Mouse (Mus musculus) heart, embryonic 12.5 days (tissue): ENCODE data around the gene Mki67. TPM values are rescaled to one million over a fixed set of nuclear protein-coding genes. Genes with fewer than 3 reads are reported as not detected.

Source experiments
- ATAC-seq: fragments of 200-750 bp; cut with Nextera tagmentation; 2 replicates; pipeline ENCODE4 v1.8.0; 2017; ENCODE audit warnings: moderate TSS enrichment, moderate library complexity; ENCODE audit not compliant: insufficient number of reproducible peaks, low FRiP score
- H3K27ac ChIP-seq: fragments of 300-500 bp; sonication (generic); 2 replicates; pipeline ENCODE4 v1.5.1; 2016; ENCODE audit warnings: mild to moderate bottlenecking, moderate library complexity; ENCODE audit not compliant: poor library complexity, severe bottlenecking
- H3K27me3 ChIP-seq: fragments of 300-500 bp; sonication (generic); replicated peaks from 2 replicates; pipeline ENCODE4 v1.6.1; 2016; ENCODE audit warnings: mild to moderate bottlenecking, moderate library complexity
- H3K36me3 ChIP-seq: fragments of 300-500 bp; sonication (generic); 2 replicates; pipeline ENCODE4 v1.6.1; 2016; ENCODE audit warnings: mild to moderate bottlenecking, moderate library complexity
- H3K4me1 ChIP-seq: fragments of 300-500 bp; sonication (generic); replicated peaks from 2 replicates; pipeline ENCODE4 v1.6.1; 2016; ENCODE audit warnings: mild to moderate bottlenecking
- H3K4me2 ChIP-seq: fragments of 300-500 bp; sonication (generic); 2 replicates; pipeline ENCODE4 v1.6.1; 2016; ENCODE audit warnings: mild to moderate bottlenecking, moderate library complexity
- H3K4me3 ChIP-seq: fragments of 300-500 bp; sonication (generic); 2 replicates; pipeline ENCODE4 v1.5.1; 2016; ENCODE audit warnings: mild to moderate bottlenecking
- H3K9ac ChIP-seq: fragments of 300-500 bp; sonication (generic); 2 replicates; pipeline ENCODE4 v1.6.1; 2016; ENCODE audit warnings: mild to moderate bottlenecking, moderate library complexity
- H3K9me3 ChIP-seq: fragments of 300-500 bp; sonication (generic); replicated peaks from 2 replicates; pipeline ENCODE4 v1.6.1; 2016; ENCODE audit warnings: mild to moderate bottlenecking, moderate library complexity
- WGBS: fragments of 180-500 bp; shearing (Covaris S2); methylation state at CpG from one replicate; pipeline ENCODE4 v1.1.7; 2016; 5-methylcytosine and 5-hydroxymethylcytosine counted together
- polyA plus RNA-seq: library from polyadenylated mRNA; unstranded; fragments of >200 nt; fragmentation: Nextera tagmentation; extraction: Ambion mirVana; gene quantifications from 2 replicates; pipeline ENCODE4 v1.2.1, GENCODE M21; 2016

The Mki67 gene
- polyA plus RNA-seq, 1 experiment from 2014 or later, result 39.2 TPM

DNA sequence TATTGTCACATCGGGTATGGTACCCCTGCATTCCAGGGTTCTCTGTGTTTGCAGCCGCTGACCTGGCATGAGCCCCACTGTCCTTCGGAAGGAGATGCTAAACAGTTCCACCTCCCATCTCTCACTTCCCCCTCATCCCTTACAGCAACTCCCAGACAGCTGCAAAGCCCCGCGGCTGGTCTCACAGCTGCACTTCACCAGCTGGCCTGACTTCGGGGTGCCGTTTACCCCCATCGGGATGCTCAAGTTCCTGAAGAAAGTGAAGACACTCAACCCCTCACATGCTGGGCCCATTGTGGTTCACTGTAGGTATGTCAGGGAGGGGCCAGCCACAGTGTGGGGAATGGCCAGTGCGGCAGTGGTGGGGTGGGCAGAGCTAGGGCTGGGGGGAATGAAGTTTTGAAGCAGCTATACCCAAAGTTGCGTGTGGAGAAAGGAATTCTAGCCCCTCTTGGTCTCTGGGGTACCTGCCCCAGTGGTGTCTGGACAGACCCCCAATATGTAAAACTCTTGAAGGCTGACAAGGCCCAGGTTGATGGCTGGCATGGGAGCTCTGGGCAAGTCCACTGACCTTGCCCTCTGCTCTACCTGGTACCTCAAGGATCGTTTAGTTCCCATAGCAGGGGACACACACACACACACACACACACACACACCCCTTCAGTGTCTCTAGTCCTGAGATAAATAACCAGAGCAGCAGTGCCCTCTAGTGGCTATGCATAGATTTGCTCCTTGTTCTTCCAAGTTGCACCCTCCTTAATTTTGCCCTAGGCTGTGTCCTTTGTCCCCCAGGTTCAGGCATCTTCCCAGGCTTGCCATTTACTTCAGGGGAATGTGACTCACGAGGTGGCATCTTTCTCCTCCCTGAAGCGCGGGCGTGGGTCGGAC, 47.1 kb downstream of the Mki67 start:
- no peaks in the 10 kb centered on the region for H3K4me1 ChIP-seq
- no peak overlapping the region for H3K4me3 ChIP-seq
- no peak for ATAC-seq
- no peak overlapping the region for H3K9ac ChIP-seq
- no peaks in the 10 kb centered on the region for H3K9me3 ChIP-seq
- H3K4me2 ChIP-seq, result no peak overlapping the region
- peaks cover 18% of the 10 kb centered on the region; the same call in 1 of the 2 replicates for H3K27me3 ChIP-seq
- no peak overlapping the region for H3K27ac ChIP-seq
- WGBS, result 38% methylated on average over 16 of the region's 16 CpGs
- no peaks in the 10 kb centered on the region for H3K36me3 ChIP-seq

DNA sequence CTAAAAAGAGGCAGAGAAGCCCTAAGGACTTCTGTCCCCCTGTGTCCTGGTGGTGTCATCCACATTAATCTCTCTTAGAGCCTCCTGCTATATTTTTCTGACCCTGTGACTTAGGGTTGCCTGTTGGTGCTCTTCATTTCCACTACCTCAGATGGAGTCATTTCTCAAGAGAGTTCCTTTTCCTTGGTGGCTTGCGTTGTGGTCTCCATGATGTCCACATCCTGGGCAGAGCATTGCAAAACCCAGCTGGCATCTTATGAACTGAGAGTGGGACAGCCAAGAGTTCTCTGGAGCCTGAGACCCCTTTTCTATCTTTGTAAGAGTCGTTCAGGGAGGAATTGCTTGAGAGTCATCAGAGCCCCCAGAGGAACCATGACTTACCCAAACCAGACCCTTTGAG, 49.8 kb downstream of the Mki67 start:
- Histone ChIP-seq H3K27me3 (peaks cover 18% of the 10 kb centered on the region; the same call in 1 of the 2 replicates), H3K9me3 (no peaks in the 10 kb centered on the region), H3K4me1 (no peaks in the 10 kb centered on the region; the same call in 1 of the 2 replicates), H3K4me3 (no peak overlapping the region), H3K36me3 (0 out of 2 replicates have a peak, but pooled peaks cover 3% of the 10 kb centered on the region), H3K4me2 (no peak overlapping the region), H3K27ac (no peak overlapping the region), H3K9ac (no peak overlapping the region)
- WGBS, result 90% methylated on average over 2 of the region's 2 CpGs
- ATAC-seq, result no peak

DNA sequence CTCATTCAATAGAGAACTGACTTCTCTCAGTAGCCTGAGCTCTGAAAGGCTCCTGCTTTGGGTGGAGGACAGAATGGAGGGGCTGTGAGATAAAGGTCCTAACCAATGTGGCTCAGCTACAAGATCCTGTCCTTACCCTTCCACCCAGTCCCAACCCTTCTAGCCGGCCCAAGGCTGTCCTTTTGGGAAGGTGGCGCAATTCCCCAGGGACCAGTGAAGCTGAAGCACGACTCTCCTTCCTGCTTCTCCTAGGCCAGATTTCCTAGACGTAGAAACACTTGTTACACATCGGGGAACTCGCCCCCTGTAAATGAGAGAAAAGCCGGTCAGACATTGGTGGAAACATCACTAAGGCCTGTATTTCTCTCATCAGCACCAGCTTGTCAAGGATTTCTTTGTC, 52.0 kb downstream of the Mki67 start:
- 76% methylated on average over 7 of the region's 7 CpGs for WGBS
- ATAC-seq, result no peak
- 0 out of 2 replicates have a peak, but pooled peaks cover 3% of the 10 kb centered on the region for H3K36me3 ChIP-seq
- no peak overlapping the region for H3K4me3 ChIP-seq
- H3K4me2 ChIP-seq, result no peak overlapping the region
- H3K9ac ChIP-seq, result no peak overlapping the region
- peaks cover 18% of the 10 kb centered on the region; the same call in 1 of the 2 replicates for H3K27me3 ChIP-seq
- no peak overlapping the region for H3K27ac ChIP-seq
- H3K9me3 ChIP-seq, result no peaks in the 10 kb centered on the region
- no peaks in the 10 kb centered on the region; the same call in 1 of the 2 replicates for H3K4me1 ChIP-seq

DNA sequence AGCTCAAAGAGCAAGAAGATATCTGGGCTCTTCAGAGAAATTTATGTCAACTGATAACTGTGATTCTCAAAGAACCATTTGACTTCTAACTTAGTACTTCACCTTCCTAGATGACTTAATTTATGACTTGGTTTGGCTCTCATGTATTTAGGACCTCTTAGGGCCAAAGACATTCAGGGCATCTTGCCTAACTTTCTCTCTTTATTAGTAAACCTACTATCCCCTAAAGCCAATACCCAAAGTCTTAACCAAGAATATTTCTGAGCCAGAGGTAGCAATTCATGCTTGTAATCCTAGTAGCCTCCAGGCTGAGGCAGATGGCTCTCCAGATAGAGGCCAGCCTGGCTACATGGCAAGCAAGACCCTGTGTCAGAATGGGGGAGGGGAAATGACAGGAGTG, 55.8 kb downstream of the Mki67 start:
- H3K9me3 ChIP-seq, result no peaks in the 10 kb centered on the region
- peaks cover 6% of the 10 kb centered on the region; the same call in 1 of the 2 replicates for H3K4me1 ChIP-seq
- H3K27ac ChIP-seq, result no peak overlapping the region
- 0 out of 2 replicates have a peak, but pooled peaks cover 4% of the 10 kb centered on the region for H3K27me3 ChIP-seq
- no peak overlapping the region for H3K9ac ChIP-seq
- H3K4me2 ChIP-seq, result no peak overlapping the region
- H3K36me3 ChIP-seq, result 0 out of 2 replicates have a peak, but pooled peaks cover 3% of the 10 kb centered on the region
- no peak for ATAC-seq
- H3K4me3 ChIP-seq, result no peak overlapping the region

DNA sequence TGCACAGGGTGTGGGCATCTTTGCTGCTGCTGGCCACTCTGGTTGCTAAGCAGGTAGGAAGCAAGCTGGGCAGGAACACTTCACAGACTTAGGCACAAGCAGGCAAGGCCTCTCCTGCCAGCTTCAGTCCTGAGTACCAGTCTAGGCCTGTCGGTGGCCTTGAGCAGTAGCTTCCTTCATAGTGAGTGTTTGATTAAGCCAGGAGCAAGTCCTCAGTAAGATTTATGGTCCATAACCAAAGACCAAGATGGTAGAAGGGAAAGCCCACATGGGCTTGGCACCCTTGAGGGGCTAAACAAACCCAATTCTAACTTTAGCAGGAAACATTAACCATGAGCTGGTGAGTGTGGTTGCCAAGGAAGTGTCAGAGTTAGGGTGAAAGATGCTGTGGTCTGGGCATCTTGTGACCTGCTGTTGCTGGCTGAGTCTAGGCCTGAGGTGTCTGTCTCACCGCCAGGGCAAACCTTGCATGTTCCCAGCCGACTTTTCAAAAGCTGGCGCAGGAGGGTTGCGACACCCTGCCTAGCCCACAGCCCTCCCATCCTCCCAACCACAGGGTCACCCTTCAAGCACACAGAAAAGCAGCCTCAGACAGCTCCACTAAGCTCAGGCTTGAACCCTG, 56.7 kb downstream of the Mki67 start:
- no peaks in the 10 kb centered on the region for H3K9me3 ChIP-seq
- H3K4me2 ChIP-seq, result no peak overlapping the region
- H3K9ac ChIP-seq, result no peak overlapping the region
- H3K27ac ChIP-seq, result no peak overlapping the region
- peaks cover 6% of the 10 kb centered on the region; the same call in 1 of the 2 replicates for H3K4me1 ChIP-seq
- no peak for ATAC-seq
- H3K4me3 ChIP-seq, result no peak overlapping the region
- 90% methylated on average over 5 of the region's 5 CpGs for WGBS
- H3K27me3 ChIP-seq, result no peaks in the 10 kb centered on the region
- 0 out of 2 replicates have a peak, but pooled peaks cover 3% of the 10 kb centered on the region for H3K36me3 ChIP-seq

DNA sequence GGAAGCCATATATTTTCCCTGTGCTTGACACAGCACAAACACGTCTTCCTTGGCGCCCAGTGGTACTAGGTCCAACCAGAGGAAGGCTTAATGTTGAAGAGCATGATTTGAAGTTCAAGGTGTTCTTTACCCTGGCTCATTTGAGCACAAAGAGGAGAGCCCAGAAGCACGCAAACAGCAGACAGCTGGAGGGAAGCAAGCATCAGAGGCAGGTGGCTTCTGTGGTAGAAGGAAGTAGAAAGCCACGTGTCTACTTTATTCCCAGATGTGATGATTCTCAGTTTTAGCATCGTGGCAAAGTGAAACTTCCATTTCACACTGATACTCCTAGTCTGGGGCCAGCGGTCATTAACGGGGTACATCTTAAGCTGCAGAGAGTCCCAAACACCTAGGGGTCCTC, 58.0 kb downstream of the Mki67 start:
- no peaks in the 10 kb centered on the region for H3K27me3 ChIP-seq
- no peaks in the 10 kb centered on the region for H3K9me3 ChIP-seq
- no peak overlapping the region for H3K27ac ChIP-seq
- H3K4me2 ChIP-seq, result no peak overlapping the region
- H3K36me3 ChIP-seq, result 0 out of 2 replicates have a peak, but pooled peaks cover 3% of the 10 kb centered on the region
- H3K9ac ChIP-seq, result no peak overlapping the region
- H3K4me1 ChIP-seq, result peaks cover 6% of the 10 kb centered on the region; the same call in 1 of the 2 replicates
- 87% methylated on average over 7 of the region's 7 CpGs for WGBS
- no peak overlapping the region for H3K4me3 ChIP-seq
- ATAC-seq, result no peak

DNA sequence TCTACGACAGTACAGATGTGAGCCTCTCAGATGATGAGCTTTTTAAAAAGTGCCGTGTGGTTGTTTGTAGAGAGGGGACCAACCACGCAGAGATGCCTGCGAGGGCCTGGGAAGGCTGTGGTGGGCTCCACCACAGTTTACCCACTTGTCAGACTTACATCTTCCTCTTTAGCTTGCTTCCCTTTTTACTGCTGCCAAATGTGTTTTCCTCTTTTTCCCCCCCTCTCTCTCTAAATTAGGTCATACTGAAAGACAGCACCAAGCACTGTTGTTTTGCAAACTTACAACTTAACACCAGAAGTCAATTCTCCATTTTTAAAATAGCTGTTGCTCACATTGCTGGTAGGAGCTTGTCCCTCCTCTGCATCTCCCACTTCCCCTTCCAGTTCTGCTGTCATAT, 61.0 kb downstream of the Mki67 start:
- H3K36me3 ChIP-seq, result no peaks in the 10 kb centered on the region
- no peak overlapping the region for H3K9ac ChIP-seq
- H3K27ac ChIP-seq, result no peak overlapping the region
- no peaks in the 10 kb centered on the region for H3K9me3 ChIP-seq
- H3K4me2 ChIP-seq, result no peak overlapping the region
- 82% methylated on average over 4 of the region's 4 CpGs for WGBS
- peaks cover 6% of the 10 kb centered on the region; the same call in 1 of the 2 replicates for H3K4me1 ChIP-seq
- no peak for ATAC-seq
- H3K27me3 ChIP-seq, result peaks cover 7% of the 10 kb centered on the region; the same call in 1 of the 2 replicates
- no peak overlapping the region for H3K4me3 ChIP-seq

DNA sequence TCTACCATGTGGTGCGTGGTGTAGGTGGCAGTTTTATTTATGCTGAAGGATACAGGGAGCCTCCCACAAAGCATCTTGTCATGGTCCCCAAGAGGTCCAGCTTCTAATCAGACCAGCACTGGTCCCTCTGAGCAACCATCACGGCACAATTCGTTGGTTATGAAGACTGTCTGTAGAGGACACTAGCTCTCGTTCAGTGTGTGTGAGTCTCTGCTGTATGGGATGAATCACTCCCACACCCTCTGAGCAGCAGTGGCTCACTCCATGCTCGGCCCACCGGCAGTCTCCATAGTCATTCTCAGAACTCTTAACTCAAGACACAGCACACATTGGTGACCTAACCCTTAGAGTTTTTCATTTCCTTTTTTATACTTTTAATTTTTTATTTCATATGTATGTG, 61.9 kb downstream of the Mki67 start:
- H3K9me3 ChIP-seq, result no peaks in the 10 kb centered on the region
- H3K36me3 ChIP-seq, result no peaks in the 10 kb centered on the region
- H3K9ac ChIP-seq, result no peak overlapping the region
- H3K4me3 ChIP-seq, result no peak overlapping the region
- H3K4me2 ChIP-seq, result no peak overlapping the region
- H3K27me3 ChIP-seq, result peaks cover 7% of the 10 kb centered on the region; the same call in 1 of the 2 replicates
- no peak for ATAC-seq
- peaks cover 6% of the 10 kb centered on the region; the same call in 1 of the 2 replicates for H3K4me1 ChIP-seq
- H3K27ac ChIP-seq, result no peak overlapping the region
- 85% methylated on average over 6 of the region's 6 CpGs for WGBS

DNA sequence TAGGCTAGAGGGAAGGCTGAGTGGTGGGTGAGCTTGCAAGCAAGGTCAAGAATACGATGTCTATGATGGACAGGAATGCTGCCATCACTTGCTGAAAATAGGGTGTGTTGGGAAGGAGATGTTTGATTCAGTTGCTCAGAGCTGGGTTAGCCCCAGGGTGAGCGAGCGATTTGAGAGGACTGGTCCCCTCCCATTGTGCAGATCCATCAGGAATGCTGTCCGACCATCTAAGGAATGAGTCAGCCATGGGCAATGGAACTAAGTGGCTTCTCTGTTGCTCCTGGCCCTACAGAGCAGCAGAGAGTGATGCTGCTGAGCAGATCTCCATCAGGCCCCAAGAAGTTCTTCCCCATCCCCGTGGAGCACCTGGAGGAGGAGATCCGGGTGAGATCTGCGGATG, 62.6 kb downstream of the Mki67 start:
- Histone ChIP-seq H3K4me1 (peaks cover 6% of the 10 kb centered on the region; the same call in 1 of the 2 replicates), H3K27me3 (peaks cover 7% of the 10 kb centered on the region; the same call in 1 of the 2 replicates), H3K9me3 (no peaks in the 10 kb centered on the region), H3K27ac (no peak overlapping the region), H3K4me2 (no peak overlapping the region), H3K4me3 (no peak overlapping the region), H3K9ac (no peak overlapping the region), H3K36me3 (no peaks in the 10 kb centered on the region)
- ATAC-seq, result no peak
- 77% methylated on average over 7 of the region's 7 CpGs for WGBS

DNA sequence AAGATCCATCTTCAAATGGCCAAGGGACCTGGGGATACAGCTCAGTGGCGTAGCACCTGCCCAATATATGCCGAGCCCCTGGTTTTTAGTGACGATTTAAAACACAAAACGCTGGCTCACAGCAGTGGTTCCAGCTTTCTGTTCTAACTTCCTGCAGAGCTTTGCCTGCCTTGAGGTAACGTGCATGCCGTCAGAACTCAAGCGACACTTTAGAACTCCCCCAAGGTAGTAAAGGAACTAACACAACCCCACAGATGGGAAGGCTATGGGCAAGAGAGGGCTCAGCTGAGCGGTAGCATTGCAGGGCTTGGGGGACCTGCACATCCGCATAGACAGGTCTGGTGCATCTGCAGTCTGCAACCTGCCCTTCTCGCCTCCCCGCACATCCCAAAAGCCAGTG, 63.4 kb downstream of the Mki67 start:
- Histone ChIP-seq H3K36me3 (no peaks in the 10 kb centered on the region), H3K27me3 (peaks cover 7% of the 10 kb centered on the region; the same call in 1 of the 2 replicates), H3K27ac (no peak overlapping the region), H3K4me1 (peaks cover 6% of the 10 kb centered on the region; the same call in 1 of the 2 replicates), H3K9me3 (peaks cover 3% of the 10 kb centered on the region), H3K4me2 (no peak overlapping the region), H3K9ac (no peak overlapping the region), H3K4me3 (no peak overlapping the region)
- 70% methylated on average over 11 of the region's 11 CpGs for WGBS
- no peak for ATAC-seq
